Mouse (Mus musculus): ENCODE results near the gene Iqch. TPM values are rescaled to one million over a fixed set of nuclear protein-coding genes. Genes with fewer than 3 reads are reported as not detected.

Gene Iqch
- polyA plus RNA-seq, 1 experiment from 2014 or later, result 0.22 TPM

GRCm38 (mm10) chr9:63421096-63421736, 181.1 kb downstream of the Iqch start:
- no peaks in the 10 kb centered on the region for H3K27me3 ChIP-seq (ENCODE audit: control insufficient read depth, insufficient read depth, low read length)
- H3K9ac ChIP-seq (replicated peaks; ENCODE audit: low read depth, low read length), result no peak overlapping the region
- no peaks in the 10 kb centered on the region for H3K4me1 ChIP-seq (ENCODE audit: control insufficient read depth, insufficient read depth, low read length)
- H3K4me3 ChIP-seq (ENCODE audit: low read depth, low read length), result no peak overlapping the region
- no peaks in the 10 kb centered on the region for H3K9me3 ChIP-seq (ENCODE audit: control insufficient read depth, low read depth, low read length)
- no peaks in the 10 kb centered on the region for H3K36me3 ChIP-seq (ENCODE audit: control insufficient read depth, insufficient read depth, low read length)
- H3K27ac ChIP-seq (ENCODE audit: low read length), result no peak overlapping the region
- WGBS, result 47% methylated on average over 9 of the region's 9 CpGs
- no peak overlapping the region for H3K4me2 ChIP-seq (replicated peaks; ENCODE audit: low read depth, low read length)
- no peak for ATAC-seq (ENCODE audit: insufficient number of reproducible peaks, insufficient read depth, low FRiP score, low read depth)

DNA sequence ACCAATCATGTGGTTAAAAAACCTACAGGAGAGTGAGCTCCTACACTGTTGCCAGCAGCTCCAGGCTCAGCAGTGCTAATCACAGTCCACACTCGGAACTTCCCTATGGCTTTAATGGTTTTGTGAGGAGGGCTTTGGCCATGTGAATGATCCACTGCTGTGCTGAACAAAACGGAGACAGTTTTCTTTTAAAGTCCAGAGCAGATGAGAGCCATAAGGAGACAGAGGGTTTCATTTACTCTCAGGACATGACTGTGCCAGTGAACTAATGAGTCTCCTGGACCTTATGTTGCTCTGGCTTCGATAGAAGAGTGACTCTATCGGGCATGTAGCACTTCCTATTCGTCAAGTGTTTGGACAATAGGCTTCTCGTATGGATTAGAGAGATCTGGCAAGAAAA, 181.9 kb downstream of the Iqch start:
- 50% methylated on average over 6 of the region's 6 CpGs for WGBS
- Histone ChIP-seq H3K27ac (ENCODE audit: low read length) (no peak overlapping the region), H3K9ac (replicated peaks; ENCODE audit: low read depth, low read length) (no peak overlapping the region), H3K4me2 (replicated peaks; ENCODE audit: low read depth, low read length) (no peak overlapping the region), H3K36me3 (ENCODE audit: control insufficient read depth, insufficient read depth, low read length) (no peaks in the 10 kb centered on the region), H3K4me3 (ENCODE audit: low read depth, low read length) (no peak overlapping the region), H3K9me3 (ENCODE audit: control insufficient read depth, low read depth, low read length) (no peaks in the 10 kb centered on the region), H3K4me1 (ENCODE audit: control insufficient read depth, insufficient read depth, low read length) (no peaks in the 10 kb centered on the region), H3K27me3 (ENCODE audit: control insufficient read depth, insufficient read depth, low read length) (no peaks in the 10 kb centered on the region)
- no peak for ATAC-seq (ENCODE audit: insufficient number of reproducible peaks, insufficient read depth, low FRiP score, low read depth)

DNA sequence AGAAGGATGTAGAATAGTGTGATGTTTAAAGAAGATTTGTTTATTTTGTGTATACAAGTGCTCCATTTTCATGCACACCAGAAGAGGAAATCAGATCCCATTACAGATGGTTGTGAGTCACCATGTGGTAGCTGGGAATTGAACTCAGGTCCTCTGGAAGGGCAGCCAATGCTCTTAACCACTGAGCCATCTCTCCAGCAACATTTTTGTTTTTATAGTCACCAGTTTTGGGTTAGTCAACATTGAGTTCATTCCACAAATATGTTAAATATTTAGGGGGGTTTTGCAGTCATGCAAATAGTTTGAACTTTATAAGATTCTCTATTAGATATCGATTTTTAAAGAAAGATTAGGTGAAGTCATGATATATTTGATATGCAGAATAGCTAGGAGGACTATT, 202.1 kb downstream of the Iqch start:
- WGBS, result 81% methylated on average over 1 of the region's 1 CpGs
- ATAC-seq (ENCODE audit: insufficient number of reproducible peaks, insufficient read depth, low FRiP score, low read depth), result no peak
- no peaks in the 10 kb centered on the region for H3K27me3 ChIP-seq (ENCODE audit: control insufficient read depth, insufficient read depth, low read length)

GRCm38 (mm10) chr9:63399463-63399815, 202.9 kb downstream of the Iqch start:
- no peaks in the 10 kb centered on the region for H3K4me1 ChIP-seq (ENCODE audit: control insufficient read depth, insufficient read depth, low read length)
- ATAC-seq (ENCODE audit: insufficient number of reproducible peaks, insufficient read depth, low FRiP score, low read depth), result peak; percentile 71; the same call in 1 of the 2 replicates
- no peaks in the 10 kb centered on the region for H3K36me3 ChIP-seq (ENCODE audit: control insufficient read depth, insufficient read depth, low read length)
- WGBS, result 1% methylated on average over 8 of the region's 8 CpGs
- no peak overlapping the region for H3K27ac ChIP-seq (ENCODE audit: low read length)
- peak overlapping the region; percentile 91 for H3K4me2 ChIP-seq (replicated peaks; ENCODE audit: low read depth, low read length)
- H3K9ac ChIP-seq (replicated peaks; ENCODE audit: low read depth, low read length), result peak overlapping the region; percentile 87; the same call in 1 of the 2 replicates
- H3K9me3 ChIP-seq (ENCODE audit: control insufficient read depth, low read depth, low read length), result no peaks in the 10 kb centered on the region
- no peaks in the 10 kb centered on the region for H3K27me3 ChIP-seq (ENCODE audit: control insufficient read depth, insufficient read depth, low read length)
- peak overlapping the region; percentile 91 for H3K4me3 ChIP-seq (ENCODE audit: low read depth, low read length)

More for the DNA sequence above, 202.1 kb downstream of the Iqch start:
- H3K4me3 ChIP-seq (ENCODE audit: low read depth, low read length), result no peak overlapping the region
- no peak overlapping the region for H3K9ac ChIP-seq (replicated peaks; ENCODE audit: low read depth, low read length)
- no peaks in the 10 kb centered on the region for H3K9me3 ChIP-seq (ENCODE audit: control insufficient read depth, low read depth, low read length)
- no peaks in the 10 kb centered on the region for H3K36me3 ChIP-seq (ENCODE audit: control insufficient read depth, insufficient read depth, low read length)
- no peak overlapping the region for H3K4me2 ChIP-seq (replicated peaks; ENCODE audit: low read depth, low read length)
- H3K27ac ChIP-seq (ENCODE audit: low read length), result no peak overlapping the region
- no peaks in the 10 kb centered on the region for H3K4me1 ChIP-seq (ENCODE audit: control insufficient read depth, insufficient read depth, low read length)

DNA sequence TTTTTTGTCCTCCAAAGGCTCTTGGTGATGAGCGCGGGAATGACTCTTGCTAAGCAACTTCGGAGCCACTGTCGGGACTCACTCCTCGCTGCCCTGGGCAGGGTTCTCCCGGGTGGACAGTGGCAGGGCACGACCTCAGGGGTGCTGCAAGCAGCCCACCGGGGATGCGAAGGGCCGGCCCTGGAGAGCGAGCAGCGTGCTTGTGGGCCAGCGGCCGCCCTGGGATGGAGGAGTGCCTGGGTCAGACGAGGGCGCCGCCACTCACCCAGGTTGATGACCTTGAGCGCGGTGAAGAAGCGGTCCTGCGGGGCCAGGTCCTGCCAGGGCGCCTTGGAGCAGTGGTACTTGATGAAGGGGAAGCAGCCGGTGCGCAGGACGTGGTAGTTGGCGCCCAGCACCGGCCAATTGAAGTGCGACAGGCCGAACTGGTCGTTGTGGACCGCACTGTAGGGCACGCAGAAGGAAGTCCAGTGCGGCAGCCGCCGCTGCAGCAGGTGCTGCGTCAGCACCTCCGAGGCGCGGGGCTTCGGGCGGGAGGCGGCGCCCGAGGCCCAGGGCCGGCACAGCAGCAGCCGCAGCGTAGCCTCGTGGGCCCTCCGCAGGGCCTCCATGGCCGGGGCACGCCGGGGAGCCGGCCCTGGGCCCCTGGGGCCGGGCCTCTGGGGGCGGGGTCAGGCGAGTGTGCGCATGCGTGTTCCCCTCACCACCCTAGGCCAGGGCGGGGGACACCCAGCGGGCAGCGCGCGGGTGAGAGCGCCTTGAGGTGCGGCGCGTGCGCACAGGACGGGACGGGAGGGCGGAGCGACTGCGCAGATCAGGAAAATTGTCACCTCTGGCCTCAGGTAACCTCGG, 203.5 kb downstream of the Iqch start, which contains the start of gene 2300009A05Rik:
TSS of gene 2300009A05Rik (minus strand) at position 636 of the 852 bp plus-strand sequence.
- Histone ChIP-seq H3K9me3 (ENCODE audit: control insufficient read depth, low read depth, low read length) (no peaks in the 10 kb centered on the region), H3K27ac (ENCODE audit: low read length) (peak within 1 kb of the TSS; percentile 80), H3K36me3 (ENCODE audit: control insufficient read depth, insufficient read depth, low read length) (no peaks in the 10 kb centered on the region), H3K27me3 (ENCODE audit: control insufficient read depth, insufficient read depth, low read length) (no peaks in the 10 kb centered on the region), H3K4me1 (ENCODE audit: control insufficient read depth, insufficient read depth, low read length) (no peaks in the 10 kb centered on the region), H3K4me3 (ENCODE audit: low read depth, low read length) (peak within 1 kb of the TSS; percentile 91), H3K4me2 (replicated peaks; ENCODE audit: low read depth, low read length) (peak within 1 kb of the TSS; percentile 91), H3K9ac (replicated peaks; ENCODE audit: low read depth, low read length) (peak within 1 kb of the TSS; percentile 87)
- WGBS, result under 1% methylated on average over 59 of the region's 74 CpGs
- peak; percentile 99 for ATAC-seq (ENCODE audit: insufficient number of reproducible peaks, insufficient read depth, low FRiP score, low read depth)

- H3K36me3 ChIP-seq (ENCODE audit: control insufficient read depth, insufficient read depth, low read length), result peaks cover 3% of the 10 kb centered on the region; the same call in 1 of the 2 replicates
- no peak overlapping the region for H3K9ac ChIP-seq (replicated peaks; ENCODE audit: low read depth, low read length)
- no peaks in the 10 kb centered on the region for H3K27me3 ChIP-seq (ENCODE audit: control insufficient read depth, insufficient read depth, low read length)
- H3K9me3 ChIP-seq (ENCODE audit: control insufficient read depth, low read depth, low read length), result no peaks in the 10 kb centered on the region
- no peak overlapping the region for H3K27ac ChIP-seq (ENCODE audit: low read length)
- 85% methylated on average over 7 of the region's 7 CpGs for WGBS
- no peak overlapping the region for H3K4me3 ChIP-seq (ENCODE audit: low read depth, low read length)
- ATAC-seq (ENCODE audit: insufficient number of reproducible peaks, insufficient read depth, low FRiP score, low read depth), result no peak
- no peaks in the 10 kb centered on the region for H3K4me1 ChIP-seq (ENCODE audit: control insufficient read depth, insufficient read depth, low read length)
- no peak overlapping the region for H3K4me2 ChIP-seq (replicated peaks; ENCODE audit: low read depth, low read length)
These were observed 206.7 kb downstream of the Iqch start for GRCm38 (mm10) chr9:63395612-63396011.

GRCm38 (mm10) chr9:63391307-63391706, 211.0 kb downstream of the Iqch start:
- Histone ChIP-seq H3K9me3 (ENCODE audit: control insufficient read depth, low read depth, low read length) (no peaks in the 10 kb centered on the region), H3K36me3 (ENCODE audit: control insufficient read depth, insufficient read depth, low read length) (peaks cover 3% of the 10 kb centered on the region; the same call in 1 of the 2 replicates), H3K4me3 (ENCODE audit: low read depth, low read length) (no peak overlapping the region), H3K4me2 (replicated peaks; ENCODE audit: low read depth, low read length) (no peak overlapping the region), H3K4me1 (ENCODE audit: control insufficient read depth, insufficient read depth, low read length) (no peaks in the 10 kb centered on the region), H3K27me3 (ENCODE audit: control insufficient read depth, insufficient read depth, low read length) (no peaks in the 10 kb centered on the region), H3K27ac (ENCODE audit: low read length) (no peak overlapping the region), H3K9ac (replicated peaks; ENCODE audit: low read depth, low read length) (no peak overlapping the region)
- no peak for ATAC-seq (ENCODE audit: insufficient number of reproducible peaks, insufficient read depth, low FRiP score, low read depth)
- 70% methylated on average over 2 of the region's 2 CpGs for WGBS

DNA sequence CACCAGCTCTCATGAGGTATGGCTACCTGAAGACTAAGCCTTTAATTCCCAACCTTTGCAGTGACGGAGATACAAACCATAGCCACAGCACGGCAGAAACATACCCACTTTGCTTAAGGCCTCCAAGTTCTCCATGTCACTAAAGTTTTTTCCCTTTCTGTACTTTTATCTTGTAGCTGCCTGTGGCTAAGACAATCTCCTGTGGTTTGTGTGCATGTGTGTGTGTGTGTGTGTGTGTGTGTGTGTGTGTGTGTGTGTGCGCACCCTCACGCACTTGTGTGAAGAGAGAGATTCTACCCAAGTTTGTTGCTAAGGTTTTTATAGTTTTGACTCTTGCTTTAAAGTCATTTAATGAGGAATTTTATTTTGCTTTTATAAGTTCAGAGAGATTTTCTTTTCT, 219.5 kb downstream of the Iqch start:
- H3K27ac ChIP-seq (ENCODE audit: low read length), result no peak overlapping the region
- H3K4me2 ChIP-seq (replicated peaks; ENCODE audit: low read depth, low read length), result no peak overlapping the region
- H3K36me3 ChIP-seq (ENCODE audit: control insufficient read depth, insufficient read depth, low read length), result no peaks in the 10 kb centered on the region
- H3K27me3 ChIP-seq (ENCODE audit: control insufficient read depth, insufficient read depth, low read length), result no peaks in the 10 kb centered on the region
- H3K4me1 ChIP-seq (ENCODE audit: control insufficient read depth, insufficient read depth, low read length), result no peaks in the 10 kb centered on the region
- WGBS, result 95% methylated on average over 4 of the region's 4 CpGs
- no peak for ATAC-seq (ENCODE audit: insufficient number of reproducible peaks, insufficient read depth, low FRiP score, low read depth)
- no peak overlapping the region for H3K9ac ChIP-seq (replicated peaks; ENCODE audit: low read depth, low read length)
- no peaks in the 10 kb centered on the region for H3K9me3 ChIP-seq (ENCODE audit: control insufficient read depth, low read depth, low read length)
- H3K4me3 ChIP-seq (ENCODE audit: low read depth, low read length), result no peak overlapping the region

Measured in stomach, embryonic 14.5 days (tissue).